Mouse (Mus musculus) forelimb bud, embryonic 11.5 days (tissue): Measurements from ENCODE around the gene Ttc5.
A peak's percentile ranks its signal among the peaks of the same experiment; 100 is the strongest.
"Not testable (repeated sequence)": the region's sequence is repeated elsewhere in the genome, so short reads cannot be mapped to it uniquely, and the experiment has no call there.

ENCODE experiments used
- DNase-seq: peaks from one replicate; pipeline ENCODE4 v3.0.0-alpha.2; 2012; ENCODE audit warnings: low read depth, low spot score

Ttc5 gene

GRCm38 (mm10) chr14:50785251-50785637 lies at the start of gene Ttc5:
TSS of gene Ttc5 (minus strand) at chr14:50785519.
- DNase-seq: peak; percentile 93

- no peak for DNase-seq
These were observed 49.1 kb upstream of the Ttc5 start for GRCm38 (mm10) chr14:50834435-50834834.

GRCm38 (mm10) chr14:50833964-50834363 lies 48.6 kb upstream of the Ttc5 start:
- no peak for DNase-seq

- no peak for DNase-seq
These were observed 44.6 kb upstream of the Ttc5 start for GRCm38 (mm10) chr14:50829878-50830277.

- no peak for DNase-seq
These were observed 41.3 kb upstream of the Ttc5 start for GRCm38 (mm10) chr14:50826579-50826978.

GRCm38 (mm10) chr14:50824219-50824618 lies 38.9 kb upstream of the Ttc5 start:
- DNase-seq: no peak

GRCm38 (mm10) chr14:50823240-50823639 lies 37.9 kb upstream of the Ttc5 start:
- no peak for DNase-seq

- no peak for DNase-seq
These were observed 27.7 kb upstream of the Ttc5 start for GRCm38 (mm10) chr14:50813060-50813459.

GRCm38 (mm10) chr14:50807487-50808072 lies 22.3 kb upstream of the Ttc5 start, which contains the start of the genes Ccnb1ip1 and Parp2:
TSS of gene Ccnb1ip1 (minus strand) at chr14:50807732.
TSS of gene Parp2 (plus strand) at chr14:50807841.
- DNase-seq: peak; percentile 98

- DNase-seq: not testable (repeated sequence)
These were observed 21.1 kb upstream of the Ttc5 start for GRCm38 (mm10) chr14:50806469-50806868.

GRCm38 (mm10) chr14:50804683-50805082 lies 19.4 kb upstream of the Ttc5 start:
- no peak for DNase-seq

- DNase-seq: peak; percentile 34
These were observed 17.7 kb upstream of the Ttc5 start for GRCm38 (mm10) chr14:50802843-50803562.

GRCm38 (mm10) chr14:50802441-50802840 lies 17.1 kb upstream of the Ttc5 start:
- DNase-seq: no peak

GRCm38 (mm10) chr14:50799502-50800259 lies 14.4 kb upstream of the Ttc5 start:
- DNase-seq: peak; percentile 61

- peak; percentile 13 for DNase-seq
These were observed 13.2 kb upstream of the Ttc5 start for GRCm38 (mm10) chr14:50798512-50798911.

- DNase-seq: no peak
These were observed 11.1 kb upstream of the Ttc5 start for GRCm38 (mm10) chr14:50796464-50796863.

GRCm38 (mm10) chr14:50795965-50796364 lies 10.6 kb upstream of the Ttc5 start:
- no peak for DNase-seq

GRCm38 (mm10) chr14:50795261-50795935 lies 10.1 kb upstream of the Ttc5 start:
- DNase-seq: no peak

GRCm38 (mm10) chr14:50788157-50788556 lies 2.8 kb upstream of the Ttc5 start:
- DNase-seq: peak; percentile 18

- no peak for DNase-seq
These were observed 698 bp downstream of the Ttc5 start for GRCm38 (mm10) chr14:50784391-50785250.

GRCm38 (mm10) chr14:50782166-50782565 lies 3.2 kb downstream of the Ttc5 start:
- DNase-seq: no peak
